Mouse (Mus musculus) induced T-regulatory cell, adult 2 months (primary cell): ENCODE results near the gene Clk1.

Experiments
- DNase-seq: peaks from one replicate; pipeline ENCODE4 v3.0.0-alpha.2; 2012; ENCODE audit warnings: low read depth

The Clk1 gene

GRCm38 (mm10) chr1:58423371-58424248 lies at the start of gene Clk1:
TSS of gene Clk1 (minus strand) at chr1:58424066.
- peak; percentile 96 for DNase-seq

- no peak for DNase-seq
Measured at GRCm38 (mm10) chr1:58465561-58465960, 41.7 kb upstream of the Clk1 start.

- no peak for DNase-seq
Measured at GRCm38 (mm10) chr1:58465042-58465441, 41.2 kb upstream of the Clk1 start.

GRCm38 (mm10) chr1:58463935-58464334 lies 40.1 kb upstream of the Clk1 start:
- no peak for DNase-seq

GRCm38 (mm10) chr1:58460566-58460965 lies 36.7 kb upstream of the Clk1 start:
- no peak for DNase-seq

GRCm38 (mm10) chr1:58458867-58459266 lies 35.0 kb upstream of the Clk1 start:
- DNase-seq = no peak

- no peak for DNase-seq
Measured at GRCm38 (mm10) chr1:58458175-58458574, 34.3 kb upstream of the Clk1 start.

- peak; percentile 54 for DNase-seq
Measured at GRCm38 (mm10) chr1:58454316-58454715, 30.4 kb upstream of the Clk1 start.

- DNase-seq = peak; percentile 26
Measured at GRCm38 (mm10) chr1:58448396-58448795, 24.5 kb upstream of the Clk1 start.

- no peak for DNase-seq
Measured at GRCm38 (mm10) chr1:58447766-58448165, 23.9 kb upstream of the Clk1 start.

- peak; percentile 69 for DNase-seq
Measured at GRCm38 (mm10) chr1:58445861-58446260, 22.0 kb upstream of the Clk1 start.

GRCm38 (mm10) chr1:58445143-58445722 lies 21.4 kb upstream of the Clk1 start, which contains the start of the genes Nif3l1 and Ppil3:
TSS of gene Nif3l1 (plus strand) at chr1:58445151.
TSS of gene Ppil3 (minus strand) at chr1:58445486.
- DNase-seq = peak; percentile 91

GRCm38 (mm10) chr1:58444691-58445090 lies 20.8 kb upstream of the Clk1 start:
- DNase-seq = no peak

- DNase-seq = peak; percentile 37
Measured at GRCm38 (mm10) chr1:58424551-58424950, 685 bp upstream of the Clk1 start.

GRCm38 (mm10) chr1:58422879-58423278 lies 987 bp downstream of the Clk1 start:
- peak; percentile 95 for DNase-seq

GRCm38 (mm10) chr1:58420961-58421360 lies 2.9 kb downstream of the Clk1 start:
- peak; percentile 56 for DNase-seq

- peak; percentile 46 for DNase-seq
Measured at GRCm38 (mm10) chr1:58420032-58420431, 3.8 kb downstream of the Clk1 start.

- DNase-seq = no peak
Measured at GRCm38 (mm10) chr1:58416048-58416447, 7.8 kb downstream of the Clk1 start.

GRCm38 (mm10) chr1:58415442-58415841 lies 8.4 kb downstream of the Clk1 start:
- DNase-seq = peak; percentile 69

- peak; percentile 37 for DNase-seq
Measured at GRCm38 (mm10) chr1:58410776-58411175, 13.1 kb downstream of the Clk1 start.

- DNase-seq = peak; percentile 46
Measured at GRCm38 (mm10) chr1:58410198-58410588, 13.7 kb downstream of the Clk1 start.

- DNase-seq = peak; percentile 45
Measured at GRCm38 (mm10) chr1:58409553-58410197, 14.2 kb downstream of the Clk1 start.

- DNase-seq = no peak
Measured at GRCm38 (mm10) chr1:58408141-58408540, 15.7 kb downstream of the Clk1 start.
